Mouse (Mus musculus) erythroblast, embryonic 14.5 days (primary cell): ENCODE measurements around the gene BC048562. TPM values are rescaled to one million over a fixed set of nuclear protein-coding genes. Genes with fewer than 3 reads are reported as not detected.

ENCODE experiments used
- H3K27me3 ChIP-seq: 2 replicates; pipeline ENCODE4 v1.6.1; 2012; ENCODE audit warnings: inconsistent platforms; ENCODE audit not compliant: control insufficient read depth
- H3K36me3 ChIP-seq: 2 replicates; pipeline ENCODE4 v1.6.1; 2012; ENCODE audit warnings: mild to moderate bottlenecking, inconsistent platforms; ENCODE audit not compliant: control insufficient read depth
- H3K4me1 ChIP-seq: 2 replicates; pipeline ENCODE4 v1.6.1; 2012; ENCODE audit warnings: inconsistent platforms; ENCODE audit not compliant: control insufficient read depth
- H3K4me3 ChIP-seq: replicated peaks from 2 replicates; pipeline ENCODE3; 2012; ENCODE audit warnings: moderate library complexity, mild to moderate bottlenecking, inconsistent platforms
- H3K9me3 ChIP-seq: 2 replicates; pipeline ENCODE4 v1.6.1; 2012; ENCODE audit warnings: low read length, inconsistent platforms, mixed read lengths; ENCODE audit not compliant: control insufficient read depth
- GATA1 ChIP-seq: IDR thresholded peaks from 2 replicates; pipeline ENCODE4 v1.6.1; 2012; ENCODE audit warnings: low read length, inconsistent platforms, mixed read lengths
- TAL1 ChIP-seq: IDR thresholded peaks from 3 replicates; pipeline ENCODE4 v1.6.1; 2012; ENCODE audit warnings: low read length, inconsistent platforms, mixed read lengths
- polyA plus RNA-seq: library from polyadenylated mRNA; stranded (reverse); fragments of >175 nt; gene quantifications from 2 replicates; pipeline ENCODE4 v1.2.3, GENCODE M21; 2012

BC048562 gene
- polyA plus RNA-seq, 1 experiment: not detected

- peaks cover 49% of the 10 kb centered on the region for H3K36me3 ChIP-seq
- no peak for TF ChIP-seq TAL1
- no peak for TF ChIP-seq GATA1
Observed at GRCm38 (mm10) chr9:108489702-108490558, 53.6 kb downstream of the BC048562 start.

GRCm38 (mm10) chr9:108490559-108491285 lies 54.4 kb downstream of the BC048562 start, which contains the start of gene Usp19:
Gene Usp19, plus strand, starts transcription at chr9:108490602.
- Histone ChIP-seq H3K4me3 (peak within 1 kb of the TSS; percentile 90), H3K27me3 (no peaks in the 10 kb centered on the region), H3K4me1 (peaks cover 27% of the 10 kb centered on the region), H3K9me3 (no peaks in the 10 kb centered on the region), H3K36me3 (peaks cover 52% of the 10 kb centered on the region)
- TF ChIP-seq TAL1 (no peak), GATA1 (no peak)

More at GRCm38 (mm10) chr9:108489702-108490558, 53.6 kb downstream of the BC048562 start:
- H3K9me3 ChIP-seq: no peaks in the 10 kb centered on the region
- H3K4me1 ChIP-seq: peaks cover 27% of the 10 kb centered on the region
- no peaks in the 10 kb centered on the region for H3K27me3 ChIP-seq
- peak overlapping the region; percentile 90 for H3K4me3 ChIP-seq

GRCm38 (mm10) chr9:108491286-108491580 lies 55.0 kb downstream of the BC048562 start:
- H3K9me3 ChIP-seq: no peaks in the 10 kb centered on the region
- no peak for TF ChIP-seq GATA1
- no peak for TF ChIP-seq TAL1
- H3K36me3 ChIP-seq: peaks cover 57% of the 10 kb centered on the region
- peak overlapping the region; percentile 90 for H3K4me3 ChIP-seq
- H3K27me3 ChIP-seq: no peaks in the 10 kb centered on the region
- H3K4me1 ChIP-seq: peaks cover 27% of the 10 kb centered on the region

- peaks cover 63% of the 10 kb centered on the region for H3K36me3 ChIP-seq
- no peak for TF ChIP-seq TAL1
- no peak for TF ChIP-seq GATA1
- H3K4me1 ChIP-seq: peaks cover 27% of the 10 kb centered on the region
- no peaks in the 10 kb centered on the region for H3K9me3 ChIP-seq
- H3K27me3 ChIP-seq: no peaks in the 10 kb centered on the region
- H3K4me3 ChIP-seq: peak overlapping the region; percentile 90
Observed at GRCm38 (mm10) chr9:108492043-108492750, 55.9 kb downstream of the BC048562 start.

- H3K27me3 ChIP-seq: no peaks in the 10 kb centered on the region
- peaks cover 70% of the 10 kb centered on the region for H3K36me3 ChIP-seq
- TF ChIP-seq GATA1 (no peak), TAL1 (no peak)
- H3K9me3 ChIP-seq: no peaks in the 10 kb centered on the region
- H3K4me1 ChIP-seq: peaks cover 27% of the 10 kb centered on the region
- no peak overlapping the region for H3K4me3 ChIP-seq
Observed at GRCm38 (mm10) chr9:108493246-108493645, 57.0 kb downstream of the BC048562 start.

- Histone ChIP-seq H3K27me3 (no peaks in the 10 kb centered on the region), H3K4me3 (no peak overlapping the region), H3K9me3 (no peaks in the 10 kb centered on the region), H3K4me1 (peaks cover 27% of the 10 kb centered on the region), H3K36me3 (peaks cover 75% of the 10 kb centered on the region)
- TF ChIP-seq GATA1 (no peak), TAL1 (no peak)
Observed at GRCm38 (mm10) chr9:108494146-108494825, 58.0 kb downstream of the BC048562 start.

GRCm38 (mm10) chr9:108494905-108495304 lies 58.6 kb downstream of the BC048562 start:
- Histone ChIP-seq H3K27me3 (no peaks in the 10 kb centered on the region), H3K9me3 (no peaks in the 10 kb centered on the region), H3K4me1 (peaks cover 25% of the 10 kb centered on the region), H3K4me3 (no peak overlapping the region), H3K36me3 (peaks cover 82% of the 10 kb centered on the region)
- no peak for TF ChIP-seq TAL1
- TF ChIP-seq GATA1: no peak

Other genes starting within 250 kb of the BC048562 start
- 0.03 and 0.07 TPM in 2 replicates for gene Bsn, start 246.1 kb upstream of the BC048562 start, polyA plus RNA-seq
- 0.67 and 0.75 TPM in 2 replicates for gene Dag1, start 172.5 kb upstream of the BC048562 start, polyA plus RNA-seq
- gene Nicn1, start 146.1 kb upstream of the BC048562 start, polyA plus RNA-seq: not detected in 2 replicates
- gene Amt, start 139.6 kb upstream of the BC048562 start, polyA plus RNA-seq: not detected in 2 replicates
- 12.9 and 13.9 TPM in 2 replicates for gene Rhoa, start 130.4 kb upstream of the BC048562 start, polyA plus RNA-seq
- gene Tcta, start 130.3 kb upstream of the BC048562 start, polyA plus RNA-seq: 0.16 TPM in 2 replicates
- gene Gpx1, start 97.6 kb upstream of the BC048562 start, polyA plus RNA-seq: 533 and 609 TPM in 2 replicates
- 16.0 and 23.8 TPM in 2 replicates for gene Usp4, start 88.6 kb upstream of the BC048562 start, polyA plus RNA-seq
- gene 1700102P08Rik, start 43.7 kb upstream of the BC048562 start, polyA plus RNA-seq: 0.88 and 0.93 TPM in 2 replicates
- not detected in 2 replicates for gene Ccdc36, start 8.0 kb upstream of the BC048562 start, polyA plus RNA-seq
- gene Ccdc71, start 24.0 kb downstream of the BC048562 start, polyA plus RNA-seq: 1.1 and 1.4 TPM in 2 replicates
- gene Klhdc8b, start 25.1 kb downstream of the BC048562 start, polyA plus RNA-seq: 1.8 and 1.9 TPM in 2 replicates
- gene Lamb2, start 43.3 kb downstream of the BC048562 start, polyA plus RNA-seq: 0.02 and 0.05 TPM in 2 replicates
- 10.7 and 11.0 TPM in 2 replicates for gene Usp19, start 54.1 kb downstream of the BC048562 start, polyA plus RNA-seq
- gene Qars, start 71.2 kb downstream of the BC048562 start, polyA plus RNA-seq: 5.3 and 5.9 TPM in 2 replicates
- 3.5 TPM in 2 replicates for gene Qrich1, start 80.3 kb downstream of the BC048562 start, polyA plus RNA-seq
- gene Impdh2, start 123.8 kb downstream of the BC048562 start, polyA plus RNA-seq: 4.0 and 4.4 TPM in 2 replicates
- 1.1 and 4.7 TPM in 2 replicates for gene Ndufaf3, start 131.0 kb downstream of the BC048562 start, polyA plus RNA-seq
- gene Dalrd3, start 133.4 kb downstream of the BC048562 start, polyA plus RNA-seq: 6.0 and 7.1 TPM in 2 replicates
- 0.24 and 0.45 TPM in 2 replicates for gene Wdr6, start 142.3 kb downstream of the BC048562 start, polyA plus RNA-seq
- 0.02 and 0.03 TPM in 2 replicates for gene P4htm, start 161.2 kb downstream of the BC048562 start, polyA plus RNA-seq
- 18.7 and 20.5 TPM in 2 replicates for gene Arih2, start 212.9 kb downstream of the BC048562 start, polyA plus RNA-seq
- gene Slc25a20, start 225.6 kb downstream of the BC048562 start, polyA plus RNA-seq: 0.12 and 0.26 TPM in 2 replicates